26 mouse cellular contexts compared by ENCODE assay signal in genomic region chr6:15501063-15501462, GRCm38 (mm10).
DNase-seq lines count a peak whose midpoint lies in the region; ATAC-seq and TF ChIP-seq lines count a peak whose summit lies in the region.
"Had no signal": no experiment of that assay in that cellular context is flagged by ENCODE, and none has a peak within 500 bp of the region (broad histone marks: within the 10 kb centered on the region; RNA-seq: fewer than 3 reads in every experiment).

No protein-coding gene starts in this region.

- peak; percentile 6 for DNase-seq in forebrain, embryonic 14.5 days (ENCODE audit: low spot score)
- DNase-seq in lung, postnatal 14 days, result no peak
- peak; percentile 55 for DNase-seq in brain, embryonic 14.5 days (ENCODE audit: low read depth)
- no peak for DNase-seq in midbrain, postnatal 0 days (ENCODE audit: low spot score)
- DNase-seq in kidney, adult 9 months, result no peak
- DNase-seq: adrenal gland, adult 8-10 months; adrenal gland, postnatal 36 days; B cell, adult 2 months; cerebellum, adult 11 months; cerebellum, adult 8-10 months; cerebellum, postnatal 14 days; embryo, embryonic 11 days; gastrocnemius, postnatal 14 days; heart, adult 2 months; heart, postnatal 14 days had no signal

- no peaks in the 10 kb centered on the region for H3K36me3 ChIP-seq in forebrain, embryonic 14.5 days (ENCODE audit: control insufficient read depth, insufficient read depth, low read length)
- no peaks in the 10 kb centered on the region for H3K36me3 ChIP-seq in forebrain, embryonic 12.5 days (replicated peaks)
- H3K36me3 ChIP-seq in lung, embryonic 16.5 days (ENCODE audit: control insufficient read depth, insufficient read depth, low read length), result no peaks in the 10 kb centered on the region
- H3K36me3 ChIP-seq in midbrain, postnatal 0 days (ENCODE audit: insufficient read depth, low read length), result no peaks in the 10 kb centered on the region
- H3K36me3 ChIP-seq: embryonic facial prominence, embryonic 15.5 days; forebrain, embryonic 10.5 days; G1E; heart, embryonic 15.5 days; hindbrain, embryonic 13.5 days had no signal

- H3K9me3 ChIP-seq in forebrain, embryonic 14.5 days (replicated peaks; ENCODE audit: control insufficient read depth, low read length), result no peaks in the 10 kb centered on the region
- no peaks in the 10 kb centered on the region for H3K9me3 ChIP-seq in forebrain, embryonic 12.5 days
- H3K9me3 ChIP-seq in lung, embryonic 16.5 days (ENCODE audit: control insufficient read depth, low read length), result no peaks in the 10 kb centered on the region
- H3K9me3 ChIP-seq in midbrain, postnatal 0 days (ENCODE audit: low read length), result no peaks in the 10 kb centered on the region
- H3K9me3 ChIP-seq: embryonic facial prominence, embryonic 15.5 days; forebrain, embryonic 10.5 days; G1E; heart, embryonic 15.5 days; hindbrain, embryonic 13.5 days had no signal

- no peaks in the 10 kb centered on the region for H3K27me3 ChIP-seq in forebrain, embryonic 14.5 days (replicated peaks; ENCODE audit: control insufficient read depth, insufficient read depth, low read length)
- no peaks in the 10 kb centered on the region for H3K27me3 ChIP-seq in forebrain, embryonic 12.5 days
- H3K27me3 ChIP-seq in lung, embryonic 16.5 days (ENCODE audit: control insufficient read depth, insufficient read depth, low read depth, low read length), result no peaks in the 10 kb centered on the region
- H3K27me3 ChIP-seq in midbrain, postnatal 0 days (ENCODE audit: insufficient read depth, low read length), result no peaks in the 10 kb centered on the region
- H3K27me3 ChIP-seq: embryonic facial prominence, embryonic 15.5 days; heart, embryonic 15.5 days; hindbrain, embryonic 13.5 days had no signal

- ATAC-seq in forebrain, embryonic 14.5 days, result no peak
- no peak for ATAC-seq in forebrain, embryonic 12.5 days (ENCODE audit: low FRiP score)
- ATAC-seq in lung, embryonic 16.5 days (ENCODE audit: low read depth), result peak; percentile 59; the same call in 1 of the 2 replicates
- ATAC-seq in midbrain, postnatal 0 days (ENCODE audit: low FRiP score), result peak; percentile 71; the same call in 1 of the 2 replicates
- ATAC-seq: CD4-positive, CD25-positive, alpha-beta regulatory T cell, adult 4 months; forebrain, embryonic 16.5 days had no signal

- no peaks in the 10 kb centered on the region for H3K4me1 ChIP-seq in forebrain, embryonic 14.5 days (ENCODE audit: control insufficient read depth, insufficient read depth, low read length)
- H3K4me1 ChIP-seq in forebrain, embryonic 12.5 days, result no peaks in the 10 kb centered on the region
- H3K4me1 ChIP-seq in lung, embryonic 16.5 days (replicated peaks; ENCODE audit: control insufficient read depth, insufficient read depth, low read length), result no peaks in the 10 kb centered on the region; the same call in 1 of the 2 replicates
- no peaks in the 10 kb centered on the region for H3K4me1 ChIP-seq in midbrain, postnatal 0 days (ENCODE audit: insufficient read depth, low read length)
- H3K4me1 ChIP-seq: embryonic facial prominence, embryonic 15.5 days; heart, embryonic 15.5 days; hindbrain, embryonic 13.5 days had no signal

- TF ChIP-seq CTCF in brain, embryonic 14.5 days (IDR thresholded peaks at IDR 0.05; ENCODE audit: borderline replicate concordance, extremely low read depth, insufficient read depth, insufficient read length), result no peak
- TF ChIP-seq CTCF in midbrain, postnatal 0 days (IDR thresholded peaks at IDR 0.05), result no peak

- H3K27ac ChIP-seq in forebrain, embryonic 14.5 days (ENCODE audit: low read depth, low read length), result no peak overlapping the region
- no peak overlapping the region for H3K27ac ChIP-seq in forebrain, embryonic 12.5 days
- H3K27ac ChIP-seq in lung, embryonic 16.5 days (ENCODE audit: low read length), result no peak overlapping the region
- H3K27ac ChIP-seq in midbrain, postnatal 0 days (ENCODE audit: low read depth, low read length), result no peak overlapping the region
- H3K27ac ChIP-seq: embryonic facial prominence, embryonic 15.5 days; forebrain, embryonic 10.5 days; heart, adult 2 months; heart, embryonic 15.5 days; hindbrain, embryonic 13.5 days had no signal

- no peak for TF ChIP-seq POLR2A in brain, embryonic 14.5 days (IDR thresholded peaks at IDR 0.05; ENCODE audit: borderline replicate concordance, extremely low read depth, insufficient read depth, insufficient read length, poor library complexity, severe bottlenecking)

- H3K4me3 ChIP-seq in forebrain, embryonic 14.5 days (ENCODE audit: low read depth, low read length), result no peak overlapping the region
- H3K4me3 ChIP-seq in forebrain, embryonic 12.5 days (replicated peaks), result no peak overlapping the region
- no peak overlapping the region for H3K4me3 ChIP-seq in lung, embryonic 16.5 days (ENCODE audit: low read length)
- no peak overlapping the region for H3K4me3 ChIP-seq in midbrain, postnatal 0 days (ENCODE audit: low read depth, low read length)
- H3K4me3 ChIP-seq: embryonic facial prominence, embryonic 15.5 days; erythroblast, embryonic 14.5 days; forebrain, embryonic 10.5 days; heart, adult 2 months; heart, embryonic 15.5 days; hindbrain, embryonic 13.5 days had no signal

- 62% methylated on average over 4 of the region's 4 CpGs for WGBS in forebrain, embryonic 14.5 days
- WGBS in forebrain, embryonic 12.5 days, result 78% methylated on average over 4 of the region's 4 CpGs
- WGBS in lung, embryonic 16.5 days, result 39% methylated on average over 4 of the region's 4 CpGs
- 49% methylated on average over 4 of the region's 4 CpGs for WGBS in midbrain, postnatal 0 days

- no peak overlapping the region for H3K4me2 ChIP-seq in forebrain, embryonic 14.5 days (ENCODE audit: low read length)
- no peak overlapping the region for H3K4me2 ChIP-seq in forebrain, embryonic 12.5 days
- H3K4me2 ChIP-seq in lung, embryonic 16.5 days (ENCODE audit: low read depth, low read length), result 0 out of 2 replicates have a peak overlapping the region, but pooled peaks have one; percentile 8
- H3K4me2 ChIP-seq in midbrain, postnatal 0 days (ENCODE audit: low read depth, low read length, poor library complexity, severe bottlenecking), result no peak overlapping the region
- H3K4me2 ChIP-seq: embryonic facial prominence, embryonic 15.5 days; heart, embryonic 11.5 days; heart, embryonic 15.5 days; hindbrain, embryonic 13.5 days had no signal

- H3K9ac ChIP-seq in forebrain, embryonic 14.5 days (ENCODE audit: low read length), result no peak overlapping the region
- H3K9ac ChIP-seq in forebrain, embryonic 12.5 days, result no peak overlapping the region
- no peak overlapping the region for H3K9ac ChIP-seq in lung, embryonic 16.5 days (ENCODE audit: low read length)
- no peak overlapping the region for H3K9ac ChIP-seq in midbrain, postnatal 0 days (replicated peaks; ENCODE audit: low read length, poor library complexity, severe bottlenecking)
- H3K9ac ChIP-seq: embryonic facial prominence, embryonic 15.5 days; heart, embryonic 15.5 days; hindbrain, embryonic 13.5 days had no signal

Comparison
In these comparisons a context has a peak if more than half of its experiments do, and no peak if none do; other contexts are left out.
1. ATAC-seq: peak in lung, embryonic 16.5 days (single experiment) and midbrain, postnatal 0 days (single experiment); none in forebrain, embryonic 14.5 days (single experiment) and forebrain, embryonic 12.5 days (single experiment).
2. DNase-seq: peak in forebrain, embryonic 14.5 days (single experiment) and brain, embryonic 14.5 days (single experiment); none in lung, postnatal 14 days (single experiment), midbrain, postnatal 0 days (single experiment) and kidney, adult 9 months (single experiment).